Mouse (Mus musculus): Measurements from ENCODE around the gene Vav2. TPM values are rescaled to one million over a fixed set of nuclear protein-coding genes. Genes with fewer than 3 reads are reported as not detected.

The Vav2 gene
- 145 to 159 TPM (median 155 TPM) in 4 replicates for total RNA-seq (2023; ENCODE audit: inconsistent age)

DNA sequence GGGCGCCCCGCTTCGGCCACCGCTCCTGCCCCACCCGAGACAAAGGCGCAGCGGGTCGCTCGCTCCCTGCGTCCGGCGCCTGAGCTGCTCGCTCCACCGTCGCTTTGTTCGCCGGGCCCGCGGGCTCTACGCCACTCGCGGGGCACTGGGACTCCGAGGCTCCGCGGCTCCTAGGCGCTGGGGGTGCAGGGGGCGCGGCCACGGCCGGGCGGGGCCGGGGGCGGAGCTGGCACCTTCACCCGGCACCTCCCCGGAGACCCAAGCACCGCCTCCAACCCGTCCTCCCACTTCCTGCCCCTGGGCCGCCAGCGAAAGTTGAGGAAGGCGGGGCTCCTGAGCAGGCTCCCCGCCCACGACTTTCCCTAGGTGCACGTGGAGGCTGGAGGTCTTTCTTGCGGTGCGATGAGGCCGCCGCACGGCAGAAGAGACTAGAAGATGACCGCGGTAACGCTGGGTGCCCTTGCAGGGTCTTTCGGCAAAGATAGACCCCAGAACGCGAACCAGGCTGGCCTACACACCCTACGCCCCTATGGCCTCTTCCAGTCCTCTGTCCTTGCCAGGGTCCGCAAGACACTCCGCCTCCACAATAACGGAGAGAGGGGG, at the start of gene Vav2:
Gene Vav2 (minus strand): TSS at position 179 of the 603 bp plus-strand sequence.

DNA sequence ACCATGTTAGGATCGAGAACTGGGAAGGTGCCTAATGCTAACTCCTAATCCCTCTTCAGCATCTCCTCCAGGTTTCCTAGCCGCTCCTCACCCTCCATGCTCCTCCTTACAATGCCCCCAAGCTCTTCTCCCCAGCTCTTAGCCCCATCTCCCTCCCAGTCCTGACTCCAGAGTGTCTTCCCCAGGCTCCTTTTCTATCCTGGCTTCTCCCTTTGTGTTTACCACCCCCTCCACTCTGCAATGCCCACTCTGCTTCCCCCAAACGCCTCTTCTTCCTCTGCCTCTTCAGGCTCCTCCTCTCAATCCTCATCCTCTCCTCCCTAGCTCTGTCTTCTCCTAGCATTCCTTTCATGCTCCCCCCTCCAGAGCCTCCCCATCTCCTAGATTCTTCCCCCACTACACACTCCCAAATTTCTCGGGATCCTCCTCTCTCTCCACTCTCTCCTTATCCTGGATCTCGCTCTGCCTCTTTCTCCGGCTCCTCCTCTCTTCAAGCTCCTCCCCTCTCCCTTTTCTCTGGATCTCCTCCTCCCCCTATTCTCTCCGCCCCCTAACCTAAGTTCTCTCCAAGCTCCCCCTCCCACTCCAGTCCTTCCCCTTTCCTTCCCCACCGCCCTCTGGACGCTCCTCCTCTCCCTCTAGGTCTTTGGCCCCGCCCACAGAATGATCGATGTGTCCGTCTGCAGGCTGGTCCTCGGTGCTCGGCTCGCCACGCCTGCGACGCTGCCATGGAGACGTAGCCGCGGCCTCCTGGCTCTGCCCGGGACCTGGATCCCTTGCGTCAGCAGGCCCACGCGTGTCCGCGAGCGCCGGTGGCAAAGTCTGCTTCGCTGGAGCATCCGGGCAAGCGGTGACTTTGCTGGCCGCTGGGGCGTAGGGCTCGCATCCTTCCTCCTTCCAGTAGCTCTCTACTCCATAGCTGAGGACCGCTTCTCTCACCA, 15.2 kb upstream of the Vav2 start, which contains the start of gene Brd3os:
Gene Brd3os (plus strand): TSS at position 558 of the 941 bp plus-strand sequence.

DNA sequence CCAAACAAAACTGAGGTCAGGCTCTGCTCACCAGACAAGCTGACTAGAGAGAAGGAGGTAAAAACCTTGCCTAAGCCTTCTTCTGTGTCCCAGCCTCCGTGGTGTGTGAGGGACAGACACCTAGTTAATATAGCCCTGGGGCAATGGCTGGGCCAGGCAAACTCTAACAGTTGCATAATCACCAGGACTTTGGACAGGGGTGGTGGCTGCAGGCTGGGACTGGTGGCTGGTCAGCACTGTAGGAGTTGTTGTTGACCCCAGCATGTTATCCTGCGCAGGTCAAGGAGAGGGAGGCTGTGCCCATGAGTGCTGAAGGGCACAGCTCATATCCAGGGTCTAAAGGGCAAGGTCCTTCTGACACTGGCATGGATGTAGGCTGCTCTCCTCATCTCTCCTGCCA, 178.6 kb downstream of the Vav2 start, which contains the start of gene Sardh:
Gene Sardh (minus strand): TSS at position 127 of the 400 bp plus-strand sequence.

Other genes starting within 250 kb of the Vav2 start
- gene Sardh, start 178.7 kb downstream of the Vav2 start, total RNA-seq (2023; ENCODE audit: inconsistent age): not detected in 4 replicates
- gene Brd3os, start 15.3 kb upstream of the Vav2 start, total RNA-seq (2023; ENCODE audit: inconsistent age): 0.27 to 0.35 TPM in 2 of 4 replicates, not detected in the others
- gene Brd3, start 80.6 kb upstream of the Vav2 start, total RNA-seq (2023; ENCODE audit: inconsistent age): 36.8 to 45.3 TPM (median 38.6 TPM) in 4 replicates
- 34.4 to 45.0 TPM (median 41.5 TPM) in 4 replicates for gene Wdr5, start 88.1 kb upstream of the Vav2 start, total RNA-seq (2023; ENCODE audit: inconsistent age)
- 1.7 to 2.9 TPM (median 2.6 TPM) in 4 replicates for gene Rxra, start 249.4 kb upstream of the Vav2 start, total RNA-seq (2023; ENCODE audit: inconsistent age)